Mouse (Mus musculus) CH12.LX (cell line): Measurements from ENCODE around the gene Ppp1r14a. TPM values are rescaled to one million over a fixed set of nuclear protein-coding genes. Genes with fewer than 3 reads are reported as not detected.

ENCODE experiments used
- DNase-seq: peaks from one replicate; pipeline ENCODE4 v3.0.0-alpha.2; 2013; ENCODE audit errors: extremely low read depth
- H3K27ac ChIP-seq: 2 replicates; pipeline ENCODE4 v1.5.1; 2012; ENCODE audit warnings: low read depth, mild to moderate bottlenecking, control low read depth, moderate library complexity; ENCODE audit not compliant: insufficient read depth
- H3K27me3 ChIP-seq: replicated peaks from 2 replicates; pipeline ENCODE3; 2012; ENCODE audit warnings: inconsistent platforms
- H3K36me3 ChIP-seq, 2 experiments: replicated peaks in 1 of 2; 2 replicates each; pipeline versions ENCODE3 to v1.6.1; 2012; ENCODE audit warnings: inconsistent platforms in 1 of 2, low read length in 1 of 2, mild to moderate bottlenecking in 1 of 2, mixed read lengths in 1 of 2, moderate library complexity in 1 of 2; ENCODE audit not compliant: control insufficient read depth in 1 of 2, insufficient read depth in 1 of 2
- H3K4me1 ChIP-seq, 2 experiments: 2 replicates each; pipeline ENCODE4 v1.6.1; 2012; ENCODE audit warnings: inconsistent platforms in 1 of 2, moderate library complexity in 1 of 2; ENCODE audit not compliant: insufficient read depth in 2 of 2, control insufficient read depth in 1 of 2
- H3K4me2 ChIP-seq: 2 replicates; pipeline ENCODE4 v1.6.1; 2012; ENCODE audit warnings: low read depth, mild to moderate bottlenecking, control low read depth; ENCODE audit not compliant: poor library complexity, insufficient read depth, severe bottlenecking
- H3K4me3 ChIP-seq, 3 experiments: fragments of 150-350 bp in 1 of 3; sonication (generic) in 1 of 3; replicated peaks in 1 of 3; 2 replicates each; pipeline versions ENCODE3 to v1.5.1; 2011 to 2012; ENCODE audit warnings: low read depth in 2 of 3, low read length in 2 of 3, mild to moderate bottlenecking in 2 of 3, moderate library complexity in 2 of 3, control low read depth in 1 of 3, improper control_type of control experiment in 1 of 3, inconsistent platforms in 1 of 3, mixed read lengths in 1 of 3; ENCODE audit not compliant: poor library complexity in 1 of 3
- H3K79me2 ChIP-seq: replicated peaks from 2 replicates; pipeline ENCODE4 v1.6.1; 2012; ENCODE audit warnings: mild to moderate bottlenecking, moderate library complexity; ENCODE audit not compliant: control insufficient read depth, poor library complexity, insufficient read depth, severe bottlenecking; ENCODE audit errors: extremely low read depth
- H3K9ac ChIP-seq: 2 replicates; pipeline ENCODE4 v1.6.1; 2012; ENCODE audit warnings: low read depth, mild to moderate bottlenecking, control low read depth, moderate library complexity; ENCODE audit not compliant: insufficient read depth
- H3K9me3 ChIP-seq: replicated peaks from 2 replicates; pipeline ENCODE3; 2012; ENCODE audit warnings: low read length, inconsistent platforms, mixed read lengths
- CHD1 ChIP-seq: IDR thresholded peaks from 2 replicates; pipeline ENCODE4 v1.6.1; 2012; ENCODE audit warnings: low read depth, low read length, improper control_type of control experiment, inconsistent platforms
- CHD2 ChIP-seq: IDR thresholded peaks from 2 replicates; pipeline ENCODE4 v1.6.1; 2011; ENCODE audit warnings: low read length, improper control_type of control experiment
- E2F4 ChIP-seq: IDR thresholded peaks from 2 replicates; pipeline ENCODE4 v1.6.1; 2011; ENCODE audit warnings: low read depth, low read length, improper control_type of control experiment; ENCODE audit not compliant: insufficient replicate concordance
- EP300 ChIP-seq: IDR thresholded peaks from 2 replicates; pipeline ENCODE4 v1.6.1; 2011; ENCODE audit warnings: low read length, improper control_type of control experiment
- ETS1 ChIP-seq: conservative IDR thresholded peaks from 2 replicates; pipeline ENCODE4 v1.6.1; 2012; ENCODE audit warnings: low read depth, mild to moderate bottlenecking, inconsistent platforms, low read length, improper control_type of control experiment, moderate library complexity
- GABPA ChIP-seq: IDR thresholded peaks from 2 replicates; pipeline ENCODE4 v1.6.1; 2012; ENCODE audit warnings: low read depth, low read length, improper control_type of control experiment, inconsistent platforms; ENCODE audit not compliant: insufficient replicate concordance
- JUND ChIP-seq: conservative IDR thresholded peaks from 2 replicates; pipeline ENCODE4 v1.6.1; 2011; ENCODE audit warnings: low read depth, low read length, improper control_type of control experiment
- MAFK ChIP-seq: IDR thresholded peaks from 2 replicates; pipeline ENCODE4 v1.6.1; 2011; ENCODE audit warnings: low read length, improper control_type of control experiment; ENCODE audit not compliant: insufficient replicate concordance
- MAX ChIP-seq: IDR thresholded peaks from 2 replicates; pipeline ENCODE4 v1.6.1; 2011; ENCODE audit warnings: low read length, improper control_type of control experiment
- MAZ ChIP-seq: IDR thresholded peaks from 2 replicates; pipeline ENCODE4 v1.6.1; 2012; ENCODE audit warnings: low read depth, mild to moderate bottlenecking, inconsistent platforms, low read length, improper control_type of control experiment, moderate library complexity
- MEF2A ChIP-seq: IDR thresholded peaks from 2 replicates; pipeline ENCODE4 v1.6.1; 2014; ENCODE audit warnings: low read depth, mild to moderate bottlenecking, inconsistent platforms, low read length, improper control_type of control experiment, borderline replicate concordance
- PAX5 ChIP-seq: IDR thresholded peaks from 2 replicates; pipeline ENCODE4 v1.6.1; 2012; ENCODE audit warnings: low read length, inconsistent platforms, mixed read lengths
- POLR2A ChIP-seq: IDR thresholded peaks from 2 replicates; pipeline ENCODE4 v1.6.1; 2011; ENCODE audit warnings: low read depth, mild to moderate bottlenecking, improper control_type of control experiment, low read length
- POLR2AphosphoS2 ChIP-seq: IDR thresholded peaks from 2 replicates; pipeline ENCODE4 v1.6.1; 2011; ENCODE audit warnings: low read depth, low read length, improper control_type of control experiment
- RAD21 ChIP-seq: IDR thresholded peaks from 2 replicates; pipeline ENCODE4 v1.6.1; 2011; ENCODE audit warnings: low read depth, mild to moderate bottlenecking, low read length, improper control_type of control experiment, moderate library complexity
- SIN3A ChIP-seq: IDR thresholded peaks from 2 replicates; pipeline ENCODE4 v1.6.1; 2012; ENCODE audit warnings: low read length, improper control_type of control experiment, inconsistent platforms
- USF2 ChIP-seq: conservative IDR thresholded peaks from 2 replicates; pipeline ENCODE4 v1.6.1; 2011; ENCODE audit warnings: low read depth, low read length, improper control_type of control experiment
- ZC3H11A ChIP-seq: IDR thresholded peaks from 2 replicates; pipeline ENCODE4 v1.6.1; 2012; ENCODE audit warnings: low read depth, mild to moderate bottlenecking, inconsistent platforms, low read length, improper control_type of control experiment
- ZMIZ1 ChIP-seq: IDR thresholded peaks from 2 replicates; pipeline ENCODE4 v1.6.1; 2012; ENCODE audit warnings: low read depth, mild to moderate bottlenecking, inconsistent platforms, low read length, improper control_type of control experiment
- dilution Hi-C: fragments of 300-500 bp; cut with MboI; formaldehyde crosslinking; loops from 2 replicates; pipeline ENCODE4 v1.14.3; 2020; ENCODE audit warnings: low sequenced_read_pairs; ENCODE audit not compliant: extremely low pct_unique_long_range_greater_than_20kb, extremely low pct_ligation_motif_present
- in situ Hi-C: fragments of 300-500 bp; cut with MboI; formaldehyde crosslinking; loops from 3 replicates; pipeline ENCODE4 v1.14.3; 2019; ENCODE audit warnings: low sequenced_read_pairs, low pct_ligation_motif_present, low pct_unique_long_range_greater_than_20kb, mixed read lengths
- polyA plus RNA-seq: library from polyadenylated mRNA; unstranded; fragments of >175 nt; gene quantifications from 2 replicates; pipeline ENCODE4 v1.2.1, GENCODE M21; 2012; ENCODE audit warnings: low read depth; ENCODE audit not compliant: insufficient read length
- total RNA-seq, 2 experiments: library from RNA; depleted of rRNA; stranded (reverse); fragments of 300-350 nt in 1 of 2; fragments of >200 nt in 1 of 2; gene quantifications; 2 replicates each; pipeline ENCODE4 v1.2.3; 2012 to 2014

Ppp1r14a gene
- total and polyA plus RNA-seq, 3 experiments = not detected

DNA sequence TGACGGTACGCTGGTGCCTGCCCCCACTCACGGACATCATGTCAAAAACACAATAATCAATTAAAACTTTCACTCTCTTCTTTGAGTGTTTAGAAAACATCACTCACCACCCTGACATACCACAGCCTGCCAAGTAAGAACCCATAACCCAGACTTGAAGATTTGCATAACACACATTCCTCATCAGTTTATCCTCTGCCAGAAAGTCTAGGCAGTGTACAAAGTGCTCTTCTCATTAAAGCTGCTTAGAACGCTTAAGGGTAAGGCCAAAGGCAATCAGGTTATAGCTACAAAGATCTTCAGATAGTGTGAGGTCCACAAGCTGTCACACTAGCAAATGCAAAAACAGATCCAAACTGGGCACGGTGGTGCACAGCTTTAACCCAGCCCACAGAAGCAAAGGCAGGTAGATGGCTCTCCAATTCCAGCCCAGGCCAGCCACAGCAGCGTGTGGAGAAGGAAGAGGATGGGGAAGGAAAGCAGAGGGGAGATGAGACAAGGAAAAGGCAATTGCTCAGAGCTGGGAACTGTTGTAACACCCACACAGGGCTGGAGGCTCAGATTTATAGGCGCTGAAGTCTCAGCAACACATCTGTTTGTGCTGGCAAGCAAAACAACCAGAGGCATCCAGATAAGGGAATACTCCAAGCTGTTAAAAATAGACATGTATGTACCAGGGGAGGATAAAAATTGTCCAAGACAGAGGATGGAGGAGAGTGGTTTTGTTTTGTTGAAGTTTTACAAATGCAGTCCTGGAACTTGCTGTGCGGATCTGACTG is 17.2 kb upstream of the Ppp1r14a start:
- dilution Hi-C loops = no loop called here
- H3K9me3 ChIP-seq = no peaks in the 10 kb centered on the region
- no peak overlapping the region for H3K4me2 ChIP-seq
- no peaks in the 10 kb centered on the region for H3K36me3 ChIP-seq
- TF ChIP-seq ZC3H11A = no peak
- no peak for TF ChIP-seq CHD2
- TF ChIP-seq POLR2AphosphoS2 = no peak
- TF ChIP-seq ETS1 = no peak
- no peak for TF ChIP-seq MAX
- TF ChIP-seq CHD1 = no peak
- no peak for TF ChIP-seq SIN3A
- no peak for TF ChIP-seq E2F4
- no peak for TF ChIP-seq PAX5
- TF ChIP-seq EP300 = no peak
- TF ChIP-seq MAFK = no peak
- no peak for TF ChIP-seq MAZ
- no peak for TF ChIP-seq MEF2A
- TF ChIP-seq ZMIZ1 = no peak
- TF ChIP-seq JUND = no peak
- TF ChIP-seq RAD21 = no peak
- no peak for TF ChIP-seq USF2
- H3K27ac ChIP-seq = no peak overlapping the region
- H3K79me2 ChIP-seq = no peaks in the 10 kb centered on the region
- in situ Hi-C loops = no loop called here
- no peak overlapping the region for H3K9ac ChIP-seq
- H3K27me3 ChIP-seq = peaks cover 5% of the 10 kb centered on the region
- no peak overlapping the region for H3K4me3 ChIP-seq
- H3K4me1 ChIP-seq = peaks cover 0 to 4% of the 10 kb centered on the region in 2 experiments; a peak in 2 of 4 replicates
- no peak for DNase-seq

GRCm38 (mm10) chr7:29276715-29277114 is 12.4 kb upstream of the Ppp1r14a start:
- H3K27ac ChIP-seq = no peak overlapping the region
- TF ChIP-seq GABPA = no peak
- TF ChIP-seq POLR2A = no peak
- dilution Hi-C loops = no loop called here
- H3K79me2 ChIP-seq = no peaks in the 10 kb centered on the region
- H3K36me3 ChIP-seq = no peaks in the 10 kb centered on the region
- peaks cover 17% of the 10 kb centered on the region for H3K27me3 ChIP-seq
- no peak overlapping the region for H3K9ac ChIP-seq
- no peak overlapping the region for H3K4me3 ChIP-seq
- H3K4me1 ChIP-seq = no peaks in the 10 kb centered on the region; a peak in 1 of 4 replicates
- H3K9me3 ChIP-seq = no peaks in the 10 kb centered on the region
- H3K4me2 ChIP-seq = no peak overlapping the region
- DNase-seq = no peak
- in situ Hi-C loops = no loop called here
